Mouse (Mus musculus): ENCODE measurements at regions not wholly inside any gene's neighbourhood (a gene's known extent, or its start where the extent isn't known, plus 50 kb on each side); places are given as distances from the start of the nearest gene placed in this dataset.

- no peak for TF ChIP-seq CTCF (conservative IDR thresholded peaks at IDR 0.05; ENCODE audit: insufficient read depth, insufficient read length, low read depth, low read length)
- TF ChIP-seq POLR2A (IDR thresholded peaks at IDR 0.05; ENCODE audit: low read depth, low read length) = no peak
These were observed 147.6 kb downstream of the Gas1 start for GRCm38 (mm10) chr13:60029591-60029990.
